Mouse (Mus musculus): ENCODE results near the gene Chd5. TPM values are rescaled to one million over a fixed set of nuclear protein-coding genes. Genes with fewer than 3 reads are reported as not detected.

The Chd5 gene
- 100 to 1,000 TPM; 160 to 177 TPM for total RNA-seq (2021)
- long read RNA-seq, experiment 1, full-length matches to known transcripts, result 1 of 73 reads
- long read RNA-seq, experiment 1, partial matches to known transcripts, result 13 of 73 reads
- long read RNA-seq, experiment 1, other reads (novel, unspliced or antisense), result 59 of 73 reads
- long read RNA-seq, experiment 2, partial matches to known transcripts, result 17 of 54 reads
- long read RNA-seq, experiment 2, other reads (novel, unspliced or antisense), result 37 of 54 reads

GRCm38 (mm10) chr4:152338419-152339292 is at the start of gene Chd5:
Chd5 (plus strand) TSS chr4:152338651.
- intact Hi-C loops (cut with DNase I), result loop anchor here (10.0 kb wide), 1 partner anchor 156 kb away; no protein-coding TSS in a partner anchor
- peak; percentile 72 to 75 for DNase-seq (ENCODE audit: low spot score in 2 of 2)

GRCm38 (mm10) chr4:152290385-152290784 is 48.1 kb upstream of the Chd5 start:
- DNase-seq (ENCODE audit: low spot score in 2 of 2), result no peak
- intact Hi-C loops (cut with DNase I), result loop anchor here (10.0 kb wide), 1 partner anchor 1664 kb away; the partner anchor contains the start of gene A430005L14Rik

GRCm38 (mm10) chr4:152290991-152291390 is 47.5 kb upstream of the Chd5 start:
- DNase-seq (ENCODE audit: low spot score in 2 of 2), result no peak
- intact Hi-C loops (cut with DNase I), result loop anchor here (10.0 kb wide), 1 partner anchor 1664 kb away; the partner anchor contains the start of gene A430005L14Rik

GRCm38 (mm10) chr4:152291562-152291961 is 46.9 kb upstream of the Chd5 start, which contains the start of gene Hes3:
Hes3 (minus strand) TSS chr4:152291662.
- intact Hi-C loops (cut with DNase I), result loop anchor here (10.0 kb wide), 1 partner anchor 1663 kb away; the partner anchor contains the start of gene A430005L14Rik
- no peak for DNase-seq (ENCODE audit: low spot score in 2 of 2)

- intact Hi-C loops (cut with DNase I), result loop anchor here (10.0 kb wide), 1 partner anchor 1663 kb away; the partner anchor contains the start of gene A430005L14Rik
- DNase-seq (ENCODE audit: low spot score in 2 of 2), result no peak
Observed at GRCm38 (mm10) chr4:152292102-152292765, 46.2 kb upstream of the Chd5 start.

GRCm38 (mm10) chr4:152294188-152294929 is 44.1 kb upstream of the Chd5 start:
- intact Hi-C loops (cut with DNase I), result loop anchor here (10.0 kb wide), 1 partner anchor 1660 kb away; the partner anchor contains the start of gene A430005L14Rik

GRCm38 (mm10) chr4:152295916-152296315 is 42.5 kb upstream of the Chd5 start:
- DNase-seq (ENCODE audit: low spot score in 2 of 2), result no peak
- intact Hi-C loops (cut with DNase I), result loop anchor here (10.0 kb wide), 1 partner anchor 1659 kb away; the partner anchor contains the start of gene A430005L14Rik

More at GRCm38 (mm10) chr4:152294188-152294929, 44.1 kb upstream of the Chd5 start:
- no peak for DNase-seq (ENCODE audit: low spot score in 2 of 2)

- intact Hi-C loops (cut with DNase I), result loop anchor here (10.0 kb wide), 1 partner anchor 1658 kb away; the partner anchor contains the start of gene A430005L14Rik
- DNase-seq (ENCODE audit: low spot score in 2 of 2), result no peak
Observed at GRCm38 (mm10) chr4:152296371-152296770, 42.1 kb upstream of the Chd5 start.

- intact Hi-C loops (cut with DNase I), result loop anchor here (10.0 kb wide), 1 partner anchor 1658 kb away; the partner anchor contains the start of gene A430005L14Rik
- peak; percentile 99 for DNase-seq (ENCODE audit: low spot score in 2 of 2)
Observed at GRCm38 (mm10) chr4:152296874-152297861, 41.3 kb upstream of the Chd5 start, which contains the start of gene Icmt. Icmt (plus strand) TSS chr4:152297227.

- DNase-seq (ENCODE audit: low spot score in 2 of 2), result no peak
- intact Hi-C loops (cut with DNase I), result loop anchor here (10.0 kb wide), 1 partner anchor 1656 kb away; the partner anchor contains the start of gene A430005L14Rik
Observed at GRCm38 (mm10) chr4:152298836-152299235, 39.6 kb upstream of the Chd5 start.

GRCm38 (mm10) chr4:152300375-152300774 is 38.1 kb upstream of the Chd5 start:
- intact Hi-C loops (cut with DNase I), result no loop called here
- no peak for DNase-seq (ENCODE audit: low spot score in 2 of 2)

- intact Hi-C loops (cut with DNase I), result no loop called here
- DNase-seq (ENCODE audit: low spot score in 2 of 2), result no peak
Observed at GRCm38 (mm10) chr4:152302012-152302411, 36.4 kb upstream of the Chd5 start.

GRCm38 (mm10) chr4:152303172-152303571 is 35.3 kb upstream of the Chd5 start:
- no peak for DNase-seq (ENCODE audit: low spot score in 2 of 2)
- intact Hi-C loops (cut with DNase I), result no loop called here

GRCm38 (mm10) chr4:152304685-152305084 is 33.8 kb upstream of the Chd5 start:
- intact Hi-C loops (cut with DNase I), result no loop called here
- DNase-seq (ENCODE audit: low spot score in 2 of 2), result no peak

- no peak for DNase-seq (ENCODE audit: low spot score in 2 of 2)
- intact Hi-C loops (cut with DNase I), result no loop called here
Observed at GRCm38 (mm10) chr4:152305991-152306390, 32.5 kb upstream of the Chd5 start.

GRCm38 (mm10) chr4:152307542-152307941 is 30.9 kb upstream of the Chd5 start:
- intact Hi-C loops (cut with DNase I), result no loop called here
- no peak for DNase-seq (ENCODE audit: low spot score in 2 of 2)

- no peak for DNase-seq (ENCODE audit: low spot score in 2 of 2)
- intact Hi-C loops (cut with DNase I), result no loop called here
Observed at GRCm38 (mm10) chr4:152312186-152312585, 26.3 kb upstream of the Chd5 start.
